Mouse (Mus musculus): ENCODE data around the gene Agpat1.
A peak's percentile ranks its signal among the peaks of the same experiment; 100 is the strongest.

Gene Agpat1

DNA sequence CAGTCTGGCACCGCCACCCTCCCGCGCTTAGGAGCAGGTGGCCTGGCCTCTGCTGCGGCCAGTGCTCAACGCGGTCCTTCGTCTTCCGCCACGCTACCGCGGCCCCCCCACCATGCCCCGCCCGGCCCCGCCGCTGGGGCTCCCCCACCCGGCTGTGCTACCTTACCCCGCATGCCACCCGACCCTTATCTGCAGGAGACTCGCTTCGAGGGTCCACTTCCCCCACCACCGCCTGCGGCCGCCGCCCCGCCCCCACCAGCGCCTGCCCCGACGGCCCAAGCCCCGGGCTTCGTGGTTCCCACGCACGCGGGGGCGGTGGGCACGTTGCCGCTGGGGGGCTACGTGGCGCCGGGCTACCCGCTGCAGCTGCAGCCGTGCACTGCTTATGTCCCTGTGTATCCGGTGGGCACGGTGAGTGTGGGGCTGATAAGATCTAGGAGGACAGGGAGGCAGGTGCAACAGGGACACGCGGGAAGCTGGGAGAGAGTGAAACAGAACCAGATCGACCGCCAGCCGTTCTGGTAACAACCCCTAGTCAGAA lies 26.8 kb downstream of the Agpat1 start:
- no peak for DNase-seq (ENCODE audit: low spot score in 2 of 2)

GRCm38 (mm10) chr17:34631647-34632046 lies 27.6 kb downstream of the Agpat1 start:
- no peak for DNase-seq (ENCODE audit: low spot score in 2 of 2)

DNA sequence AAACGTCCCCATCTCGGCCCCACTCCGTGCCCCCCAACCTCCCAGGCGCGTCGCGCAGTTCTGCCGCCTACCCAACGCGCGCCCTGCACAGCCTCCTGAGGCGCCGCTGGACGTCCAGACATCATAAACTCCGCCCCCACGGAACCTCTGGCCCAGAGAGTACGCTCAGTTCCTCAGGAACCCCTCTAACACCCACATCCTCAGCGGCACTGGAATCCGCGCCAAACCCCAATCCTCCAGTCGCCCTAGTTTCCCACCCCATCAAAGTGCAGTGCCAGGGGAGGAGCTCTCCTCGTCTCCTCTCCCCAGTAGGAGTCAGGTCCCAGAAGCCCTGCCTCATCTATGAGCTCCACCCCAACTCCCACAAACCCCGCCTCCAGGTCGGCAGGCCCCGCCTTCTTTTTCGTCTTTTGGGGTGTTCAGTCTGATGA lies 28.2 kb downstream of the Agpat1 start:
- peak; percentile 66 to 77 for DNase-seq (ENCODE audit: low spot score in 2 of 2)

DNA sequence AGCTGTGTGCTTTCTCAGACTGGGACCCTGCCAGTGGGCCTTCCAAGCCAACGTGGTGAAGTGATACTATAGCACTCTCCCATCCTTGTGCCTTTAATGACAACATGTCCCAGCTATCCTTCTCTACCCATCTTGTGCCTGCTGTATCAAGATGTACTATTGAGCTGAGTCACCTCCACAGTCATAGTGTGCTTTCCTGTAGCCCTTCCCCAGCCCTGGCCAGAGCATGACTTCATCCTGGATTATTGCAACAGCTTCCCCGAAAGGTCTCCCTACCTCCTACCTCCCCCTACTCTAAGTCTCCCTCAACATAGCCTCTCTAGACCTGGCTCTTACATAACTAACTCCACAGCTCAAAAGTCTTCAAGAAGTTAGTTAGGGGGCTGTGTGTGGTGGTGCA lies 31.6 kb downstream of the Agpat1 start:
- DNase-seq (ENCODE audit: low spot score in 2 of 2), result no peak

GRCm38 (mm10) chr17:34637459-34637858 lies 33.4 kb downstream of the Agpat1 start:
- no peak for DNase-seq (ENCODE audit: low spot score in 2 of 2)

GRCm38 (mm10) chr17:34639461-34640255 lies 35.6 kb downstream of the Agpat1 start:
- no peak for DNase-seq (ENCODE audit: low spot score in 2 of 2)

GRCm38 (mm10) chr17:34640778-34641601 lies 36.9 kb downstream of the Agpat1 start:
- no peak for DNase-seq (ENCODE audit: low spot score in 2 of 2)

- DNase-seq (ENCODE audit: low spot score in 2 of 2), result no peak
These were observed 37.9 kb downstream of the Agpat1 start for GRCm38 (mm10) chr17:34641945-34642344.

- DNase-seq (ENCODE audit: low spot score in 2 of 2), result no peak
These were observed 39.3 kb downstream of the Agpat1 start for GRCm38 (mm10) chr17:34643379-34643778.

DNA sequence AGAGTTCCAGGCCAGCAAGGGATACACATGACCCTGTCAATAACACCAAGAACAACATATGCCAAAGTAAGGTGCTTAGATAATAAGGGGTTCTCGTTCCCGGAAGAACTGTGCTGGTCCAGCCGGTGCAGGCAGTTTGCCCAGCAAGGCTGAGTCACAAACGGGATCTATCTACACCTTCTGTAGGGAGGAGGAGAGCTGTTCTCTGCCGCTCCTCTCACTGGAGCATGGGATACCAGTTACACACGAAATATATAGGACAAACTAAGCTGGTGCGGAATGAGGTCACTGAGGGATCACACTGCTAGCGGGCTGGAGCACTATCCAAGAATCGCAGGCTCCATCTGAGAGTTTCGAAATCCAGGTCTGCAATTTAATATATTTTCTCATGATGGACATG lies 39.9 kb downstream of the Agpat1 start:
- no peak for DNase-seq (ENCODE audit: low spot score in 2 of 2)

GRCm38 (mm10) chr17:34644608-34645007 lies 40.5 kb downstream of the Agpat1 start, which contains the start of gene Fkbpl:
Fkbpl (plus strand) TSS chr17:34644764.
- peak; percentile 93 to 96 for DNase-seq (ENCODE audit: low spot score in 2 of 2)

- DNase-seq (ENCODE audit: low spot score in 2 of 2), result no peak
These were observed 41.3 kb downstream of the Agpat1 start for GRCm38 (mm10) chr17:34645256-34645829.

- DNase-seq (ENCODE audit: low spot score in 2 of 2), result no peak
These were observed 41.9 kb downstream of the Agpat1 start for GRCm38 (mm10) chr17:34645831-34646511.

DNA sequence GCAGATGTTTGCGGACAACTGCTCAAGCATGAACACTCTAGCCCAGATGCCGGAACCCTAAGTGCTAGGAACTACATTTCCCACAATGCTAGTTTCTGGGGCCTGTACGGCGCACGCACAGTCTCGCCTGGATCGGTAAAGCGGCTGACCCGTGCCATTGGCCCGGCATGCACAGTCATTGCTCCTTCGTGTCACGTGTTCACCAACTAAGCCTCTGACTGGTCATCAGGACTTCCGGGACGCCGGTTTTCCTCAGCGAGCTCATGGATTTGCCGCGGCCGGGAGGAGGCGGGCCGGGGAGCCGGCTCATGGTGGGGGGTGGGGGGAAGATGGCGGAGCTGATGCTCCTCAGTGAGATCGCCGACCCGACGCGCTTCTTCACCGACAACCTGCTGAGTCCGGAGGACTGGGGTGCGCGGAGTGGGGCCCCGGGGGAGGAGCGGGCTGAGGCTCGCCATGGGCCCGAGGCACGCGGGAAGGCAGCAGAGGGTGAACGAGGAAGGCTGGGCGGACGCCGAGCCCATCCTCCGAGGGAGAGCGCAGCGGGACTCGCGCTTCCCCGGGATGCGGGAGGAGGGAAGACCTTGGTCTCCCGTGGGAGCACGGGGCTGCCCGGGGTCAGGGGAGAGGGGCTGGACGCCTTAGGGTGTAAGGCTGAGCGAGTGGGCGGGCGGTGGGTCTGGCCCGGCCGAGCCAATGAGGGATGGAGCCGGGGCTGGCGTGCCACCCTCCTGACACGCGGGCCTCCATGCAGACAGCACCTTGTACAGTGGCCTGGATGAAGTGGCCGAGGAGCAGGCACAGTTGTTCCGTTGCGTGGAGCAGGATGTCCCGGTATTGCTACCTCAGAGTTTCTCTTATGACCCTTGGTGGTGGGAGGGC lies 43.1 kb downstream of the Agpat1 start, which contains the start of gene Atf6b:
Gene Atf6b (plus strand): TSS at position 241 of the 882 bp plus-strand sequence.
- DNase-seq (ENCODE audit: low spot score in 2 of 2), result peak; percentile 82 to 94

GRCm38 (mm10) chr17:34648141-34648890 lies 44.3 kb downstream of the Agpat1 start:
- no peak for DNase-seq (ENCODE audit: low spot score in 2 of 2)

DNA sequence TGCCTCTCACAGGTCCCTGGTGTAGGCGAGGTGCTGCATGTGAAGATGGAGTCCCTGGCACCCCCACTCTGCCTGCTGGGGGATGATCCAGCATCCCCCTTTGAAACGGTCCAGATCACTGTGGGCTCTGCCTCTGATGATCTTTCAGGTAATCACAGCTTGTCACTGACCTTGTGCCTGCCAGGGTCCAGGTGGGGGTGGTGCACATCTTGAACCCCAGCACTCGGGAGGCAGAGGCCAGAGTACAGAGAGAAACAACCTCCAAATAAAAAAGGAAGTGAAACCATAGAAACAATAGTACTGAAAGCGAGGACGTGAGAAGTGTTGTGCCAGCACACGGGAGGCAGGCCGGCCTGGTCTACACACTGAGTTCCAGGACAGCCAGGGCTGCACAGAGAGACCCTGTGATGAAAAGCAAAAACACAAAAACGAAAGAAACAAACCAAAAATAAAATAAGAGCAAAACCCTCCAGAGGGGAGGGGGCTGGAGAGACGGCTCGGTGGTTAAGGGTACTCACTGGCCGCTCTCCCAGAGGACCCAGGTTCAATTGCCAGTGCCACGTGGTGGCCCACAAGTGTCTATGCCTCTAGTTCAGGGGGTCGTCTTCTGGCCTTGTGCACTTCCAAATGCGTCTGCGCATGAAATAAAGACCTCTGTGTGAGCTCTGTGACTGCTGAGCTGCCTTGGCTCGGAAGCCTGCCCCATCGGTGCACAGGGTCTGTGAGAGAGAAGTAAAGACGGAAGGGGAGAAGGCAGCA lies 45.2 kb downstream of the Agpat1 start:
- DNase-seq (ENCODE audit: low spot score in 2 of 2), result no peak

DNA sequence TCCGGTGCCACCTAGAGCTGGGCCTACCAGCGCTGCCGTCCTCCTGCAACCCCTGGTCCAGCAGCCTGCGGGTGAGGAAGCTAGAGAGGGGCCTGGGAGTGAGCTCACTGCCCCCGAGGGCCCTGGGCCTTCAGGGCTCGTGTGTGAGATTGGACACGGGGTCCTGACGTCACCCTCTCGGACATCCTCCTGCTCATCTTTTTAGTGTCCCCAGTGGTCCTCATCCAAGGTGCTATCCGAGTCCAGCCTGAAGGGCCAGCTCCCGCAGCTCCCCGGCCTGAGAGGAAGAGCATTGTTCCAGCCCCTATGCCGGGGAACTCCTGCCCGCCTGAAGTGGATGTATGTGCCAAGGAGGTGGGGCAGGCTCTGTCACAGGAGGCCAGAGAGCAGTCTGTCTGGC lies 46.7 kb downstream of the Agpat1 start:
- no peak for DNase-seq (ENCODE audit: low spot score in 2 of 2)

DNA sequence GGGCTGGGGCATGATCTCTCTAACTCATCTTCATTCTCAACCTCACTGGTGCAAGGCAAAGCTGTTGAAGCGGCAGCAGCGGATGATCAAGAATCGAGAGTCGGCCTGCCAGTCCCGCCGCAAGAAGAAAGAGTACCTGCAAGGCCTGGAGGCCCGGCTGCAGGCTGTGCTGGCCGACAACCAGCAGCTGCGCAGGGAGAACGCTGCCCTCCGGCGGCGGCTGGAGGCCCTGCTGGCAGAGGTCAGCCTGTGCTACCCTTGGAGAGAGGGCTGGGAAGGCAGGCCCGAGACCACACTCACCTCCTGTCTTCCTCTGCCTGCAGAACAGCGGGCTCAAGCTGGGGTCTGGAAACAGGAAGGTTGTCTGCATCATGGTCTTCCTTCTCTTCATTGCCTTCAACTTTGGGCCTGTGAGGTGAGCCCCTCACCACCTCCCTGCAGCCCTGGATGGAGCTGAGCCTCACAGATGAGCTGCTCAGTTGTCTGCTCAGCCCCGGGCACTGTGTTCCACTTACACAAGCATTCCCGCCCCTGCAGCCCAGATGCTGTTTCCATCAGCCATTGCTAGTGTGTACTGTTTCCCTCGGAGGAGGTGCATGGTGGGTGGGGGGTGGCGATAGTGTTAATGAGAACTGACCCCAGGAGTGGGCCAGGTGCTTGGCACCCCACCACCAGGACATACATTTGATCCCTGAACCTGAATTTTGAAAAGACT lies 47.6 kb downstream of the Agpat1 start:
- no peak for DNase-seq (ENCODE audit: low spot score in 2 of 2)

All from frontal cortex, postnatal 25 days (tissue).